In genomic region chr19:58741036-58741435, GRCm38 (mm10) we compare ENCODE assay signal across 51 mouse cellular contexts. TPM values are rescaled to one million over a fixed set of nuclear protein-coding genes. Genes with fewer than 3 reads are reported as not detected.
"Had no signal": no experiment of that assay in that cellular context is flagged by ENCODE, and none has a peak within 500 bp of the region (broad histone marks: within the 10 kb centered on the region; RNA-seq: fewer than 3 reads in every experiment).

No protein-coding gene starts in this region.

- DNase-seq: heart, postnatal 10 days; heart, postnatal 36 days; heart, postnatal 4 days; kidney, adult 11 months; kidney, adult 18-20 months; kidney, adult 2 months; kidney, adult 8-10 months; kidney, adult 9 months; kidney, postnatal 10 days; kidney, postnatal 14 days; kidney, postnatal 25 days; kidney, postnatal 36 days; kidney, postnatal 4 days; layer of hippocampus, adult 9-11 months; layer of hippocampus, postnatal 36 days had no signal

- H3K9me3 ChIP-seq: heart, embryonic 12.5 days; heart, embryonic 13.5 days; heart, embryonic 15.5 days; hindbrain, embryonic 10.5 days; hindbrain, embryonic 12.5 days; hindbrain, embryonic 13.5 days; hindbrain, embryonic 15.5 days; intestine, embryonic 15.5 days; kidney, embryonic 15.5 days had no signal

- H3K27ac ChIP-seq: heart, embryonic 13.5 days; heart, embryonic 15.5 days; hindbrain, embryonic 10.5 days; hindbrain, embryonic 12.5 days; hindbrain, embryonic 13.5 days; hindbrain, embryonic 14.5 days; hindbrain, embryonic 15.5 days; hindbrain, postnatal 0 days; intestine, embryonic 15.5 days; kidney, embryonic 15.5 days; kidney, postnatal 0 days; layer of hippocampus, adult 2 months; left cerebral cortex, adult 2 months had no signal

- H3K4me3 ChIP-seq: heart, embryonic 12.5 days; heart, embryonic 13.5 days; heart, embryonic 15.5 days; hindbrain, embryonic 10.5 days; hindbrain, embryonic 12.5 days; hindbrain, embryonic 13.5 days; hindbrain, embryonic 15.5 days; intestine, embryonic 15.5 days; kidney, embryonic 15.5 days; layer of hippocampus, adult 2 months; left cerebral cortex, adult 2 months had no signal

- H3K4me1 ChIP-seq: heart, embryonic 12.5 days; heart, embryonic 13.5 days; heart, embryonic 15.5 days; hindbrain, embryonic 12.5 days; hindbrain, embryonic 13.5 days; hindbrain, embryonic 15.5 days; intestine, embryonic 15.5 days; kidney, embryonic 15.5 days had no signal

- H3K27me3 ChIP-seq: heart, embryonic 12.5 days; heart, embryonic 15.5 days; hindbrain, embryonic 12.5 days; hindbrain, embryonic 13.5 days; hindbrain, embryonic 15.5 days; intestine, embryonic 15.5 days; kidney, embryonic 15.5 days had no signal

- H3K36me3 ChIP-seq: heart, embryonic 12.5 days; heart, embryonic 13.5 days; heart, embryonic 15.5 days; hindbrain, embryonic 10.5 days; hindbrain, embryonic 12.5 days; hindbrain, embryonic 13.5 days; hindbrain, embryonic 15.5 days; intestine, embryonic 15.5 days; kidney, embryonic 15.5 days had no signal

RNA-seq across cellular contexts. Expression of gene Pnliprp1, which starts 12.3 kb away (rescaled TPM):
- total RNA-seq: heart, postnatal 25 days; heart, postnatal 36 days; hematopoietic stem cell, adult 5-6 weeks; hindbrain, postnatal 0 days; layer of hippocampus, adult 18-20 months; layer of hippocampus, adult 2 months; layer of hippocampus, adult 8-10 months; layer of hippocampus, postnatal 10 days; layer of hippocampus, postnatal 14 days; layer of hippocampus, postnatal 25 days; layer of hippocampus, postnatal 36 days; left cerebral cortex, adult 18-20 months; left cerebral cortex, adult 2 months; left cerebral cortex, adult 8-10 months had no signal
- polyA plus RNA-seq: hindbrain, embryonic 10.5 days; hindbrain, embryonic 11.5 days; hindbrain, embryonic 12.5 days; hindbrain, embryonic 14.5 days; hindbrain, embryonic 16.5 days; hindbrain, postnatal 0 days; inflammation-experienced regulatory T-cells, adult 6 months; kidney, postnatal 0 days had no signal

RNA-seq across cellular contexts. Expression of gene Pnliprp2, which starts 18.5 kb away (rescaled TPM):
- total RNA-seq: heart, postnatal 10 days; heart, postnatal 25 days; heart, postnatal 36 days; hematopoietic stem cell, adult 5-6 weeks; hindbrain, postnatal 0 days; layer of hippocampus, postnatal 14 days; layer of hippocampus, postnatal 25 days; left cerebral cortex, adult 18-20 months; left cerebral cortex, adult 2 months; left cerebral cortex, adult 8-10 months had no signal
- polyA plus RNA-seq: heart, embryonic 14.5 days; heart, postnatal 0 days; hindbrain, embryonic 10.5 days; hindbrain, embryonic 12.5 days; hindbrain, embryonic 13.5 days; hindbrain, embryonic 15.5 days; hindbrain, postnatal 0 days; inflammation-experienced regulatory T-cells, adult 6 months; kidney, adult 2 months had no signal

RNA-seq across cellular contexts. Expression of gene 1700019N19Rik, which starts 53.2 kb away (rescaled TPM):
- total RNA-seq: heart, postnatal 10 days; heart, postnatal 25 days; heart, postnatal 36 days; hematopoietic stem cell, adult 5-6 weeks; hindbrain, postnatal 0 days; layer of hippocampus, postnatal 25 days; left cerebral cortex, adult 2 months had no signal
- polyA plus RNA-seq: heart, embryonic 11.5 days; heart, embryonic 12.5 days; heart, embryonic 13.5 days; heart, embryonic 14.5 days; heart, embryonic 15.5 days; heart, embryonic 16.5 days; heart, postnatal 0 days; hindbrain, embryonic 11.5 days; hindbrain, embryonic 12.5 days; hindbrain, embryonic 13.5 days; hindbrain, embryonic 14.5 days; hindbrain, embryonic 15.5 days; hindbrain, embryonic 16.5 days; hindbrain, postnatal 0 days; inflammation-experienced regulatory T-cells, adult 6 months; intestine, embryonic 14.5 days; intestine, embryonic 15.5 days; intestine, embryonic 16.5 days; intestine, postnatal 0 days; kidney, embryonic 14.5 days; kidney, embryonic 15.5 days; kidney, embryonic 16.5 days; kidney, postnatal 0 days; large intestine, adult 2 months had no signal
